Comparison of ENCODE assay signal across 23 mouse cellular contexts in genomic region chr13:32701564-32701963, GRCm38 (mm10).
"Had no signal": no experiment of that assay in that cellular context is flagged by ENCODE, and none has a peak within 500 bp of the region (broad histone marks: within the 10 kb centered on the region; RNA-seq: fewer than 3 reads in every experiment).

No protein-coding gene starts in this region.

- H3K9me3 ChIP-seq: heart, embryonic 12.5 days; intestine, embryonic 15.5 days; limb, embryonic 12.5 days; limb, embryonic 15.5 days; liver, embryonic 12.5 days had no signal

- H3K27me3 ChIP-seq: heart, embryonic 12.5 days; intestine, embryonic 15.5 days; limb, embryonic 15.5 days; liver, embryonic 12.5 days had no signal

- H3K9ac ChIP-seq: heart, embryonic 12.5 days; hindbrain, embryonic 14.5 days; intestine, embryonic 15.5 days; limb, embryonic 12.5 days; limb, embryonic 15.5 days; liver, embryonic 12.5 days; liver, embryonic 14.5 days had no signal

- H3K4me3 ChIP-seq: heart, embryonic 12.5 days; intestine, embryonic 15.5 days; layer of hippocampus, adult 2 months; left cerebral cortex, adult 2 months; limb, embryonic 12.5 days; limb, embryonic 15.5 days; liver, embryonic 12.5 days had no signal

- DNase-seq: gastrocnemius, postnatal 14 days; gastrocnemius, postnatal 36 days; heart, adult 18-20 months; heart, postnatal 10 days; heart, postnatal 36 days; kidney, adult 18-20 months; kidney, adult 8-10 months; kidney, postnatal 10 days; kidney, postnatal 25 days; kidney, postnatal 4 days; left cerebral cortex, postnatal 4 days had no signal

- H3K36me3 ChIP-seq: heart, embryonic 12.5 days; intestine, embryonic 15.5 days; limb, embryonic 12.5 days; limb, embryonic 15.5 days; liver, embryonic 12.5 days had no signal

- H3K4me1 ChIP-seq: liver, embryonic 12.5 days had no signal

- H3K27ac ChIP-seq: hindbrain, embryonic 14.5 days; intestine, embryonic 15.5 days; layer of hippocampus, adult 2 months; left cerebral cortex, adult 2 months; limb, embryonic 12.5 days; liver, embryonic 12.5 days; liver, embryonic 14.5 days had no signal

- H3K4me2 ChIP-seq: heart, embryonic 12.5 days; hindbrain, embryonic 14.5 days; intestine, embryonic 15.5 days; limb, embryonic 12.5 days; limb, embryonic 15.5 days; liver, embryonic 12.5 days had no signal

- ATAC-seq: hindbrain, embryonic 16.5 days; inflammation-experienced regulatory T-cells, adult 6 months; intestine, embryonic 15.5 days; intestine, postnatal 0 days; liver, embryonic 12.5 days had no signal
